Mouse (Mus musculus): ENCODE measurements at regions not wholly inside any gene's neighbourhood (a gene's known extent, or its start where the extent isn't known, plus 50 kb on each side); places are given as distances from the start of the nearest gene placed in this dataset.

DNA sequence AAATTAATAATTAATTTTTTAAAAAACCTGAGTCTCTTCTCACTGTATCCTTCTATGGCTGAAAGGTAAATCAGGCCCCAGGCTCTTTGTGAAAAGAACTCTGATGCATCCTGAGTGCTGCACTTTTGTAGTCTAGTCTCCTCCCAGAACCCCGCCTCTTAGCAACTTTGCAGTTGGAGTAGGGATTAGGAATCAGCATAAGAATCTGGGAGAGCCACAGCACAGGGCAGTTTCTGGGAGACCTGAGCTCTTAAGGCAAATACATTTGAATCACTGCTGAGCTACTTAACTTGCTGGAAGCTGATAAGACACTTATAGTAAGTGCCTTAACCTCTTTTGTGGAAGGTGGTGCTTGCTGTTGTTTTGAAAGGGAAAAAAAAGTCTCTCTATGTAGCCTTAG lies 146.1 kb upstream of the N6amt1 start:
- Histone ChIP-seq H3K36me3 (replicated peaks in 1 of 2; ENCODE audit: control insufficient read depth in 1 of 2, insufficient read depth in 1 of 2, low read length in 1 of 2) (no peaks in the 10 kb centered on the region), H3K9me3 (replicated peaks; ENCODE audit: low read length) (no peaks in the 10 kb centered on the region), H3K79me2 (replicated peaks; ENCODE audit: control insufficient read depth, extremely low read depth, insufficient read depth, poor library complexity, severe bottlenecking) (no peaks in the 10 kb centered on the region), H3K27me3 (replicated peaks) (no peaks in the 10 kb centered on the region), H3K9ac (ENCODE audit: insufficient read depth, low read depth) (no peak overlapping the region), H3K4me2 (ENCODE audit: insufficient read depth, low read depth, poor library complexity, severe bottlenecking) (no peak overlapping the region), H3K4me3 (replicated peaks in 1 of 3; ENCODE audit: low read depth in 2 of 3, low read length in 2 of 3, poor library complexity in 1 of 3) (no peak overlapping the region), H3K27ac (ENCODE audit: insufficient read depth, low read depth) (no peak overlapping the region), H3K4me1 (ENCODE audit: control insufficient read depth in 1 of 2, insufficient read depth in 2 of 2) (no peaks in the 10 kb centered on the region)
- TF ChIP-seq MYC (IDR thresholded peaks at IDR 0.05; ENCODE audit: low read depth, low read length) (no peak), NRF1 (IDR thresholded peaks at IDR 0.05; ENCODE audit: low read depth, low read length) (no peak), CHD1 (IDR thresholded peaks at IDR 0.05; ENCODE audit: low read depth, low read length) (no peak), MAZ (IDR thresholded peaks at IDR 0.05; ENCODE audit: low read depth, low read length) (no peak), RAD21 (IDR thresholded peaks at IDR 0.05; ENCODE audit: low read depth, low read length) (no peak), CHD2 (IDR thresholded peaks at IDR 0.05; ENCODE audit: low read length) (no peak), PAX5 (IDR thresholded peaks at IDR 0.05; ENCODE audit: low read length) (no peak), KAT2A (IDR thresholded peaks at IDR 0.05; ENCODE audit: insufficient replicate concordance, low read length) (no peak), POLR2A (IDR thresholded peaks at IDR 0.05; ENCODE audit: low read depth, low read length) (no peak), USF2 (conservative IDR thresholded peaks at IDR 0.05; ENCODE audit: low read depth, low read length) (no peak), MAX (IDR thresholded peaks at IDR 0.05; ENCODE audit: low read length) (no peak)
- dilution Hi-C loops (cut with MboI; ENCODE audit: extremely low pct_ligation_motif_present, extremely low pct_unique_long_range_greater_than_20kb, low sequenced_read_pairs), result no loop called here
- in situ Hi-C loops (cut with MboI; ENCODE audit: low pct_ligation_motif_present, low pct_unique_long_range_greater_than_20kb, low sequenced_read_pairs), result no loop called here
- no peak for DNase-seq (ENCODE audit: extremely low read depth)

DNA sequence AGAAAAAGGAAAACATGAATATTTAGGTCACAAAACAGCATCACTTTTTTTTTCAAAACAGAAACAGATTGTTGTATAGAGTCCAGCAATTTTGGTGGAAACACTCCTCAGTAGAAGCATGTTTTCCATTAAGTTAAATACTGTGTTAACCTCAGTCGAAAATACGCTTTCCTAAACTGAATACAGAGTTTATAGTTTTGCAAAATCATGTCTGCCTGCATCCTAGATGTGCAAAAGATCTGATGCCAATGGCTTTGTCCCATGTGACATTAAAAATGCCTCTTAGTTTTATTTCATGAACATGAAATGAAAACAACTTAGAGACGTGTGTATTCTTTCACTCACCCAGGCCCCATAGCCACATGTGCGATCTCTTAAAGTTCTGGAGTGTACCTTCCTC lies 163.5 kb upstream of the N6amt1 start:
- dilution Hi-C loops (cut with MboI; ENCODE audit: extremely low pct_ligation_motif_present, extremely low pct_unique_long_range_greater_than_20kb, low sequenced_read_pairs), result no loop called here
- H3K4me1 ChIP-seq (ENCODE audit: control insufficient read depth in 1 of 2, insufficient read depth in 2 of 2), result no peaks in the 10 kb centered on the region
- DNase-seq (ENCODE audit: extremely low read depth), result no peak
- no peaks in the 10 kb centered on the region for H3K36me3 ChIP-seq (replicated peaks in 1 of 2; ENCODE audit: control insufficient read depth in 1 of 2, insufficient read depth in 1 of 2, low read length in 1 of 2)
- H3K9me3 ChIP-seq (replicated peaks; ENCODE audit: low read length), result no peaks in the 10 kb centered on the region
- in situ Hi-C loops (cut with MboI; ENCODE audit: low pct_ligation_motif_present, low pct_unique_long_range_greater_than_20kb, low sequenced_read_pairs), result no loop called here
- no peaks in the 10 kb centered on the region for H3K79me2 ChIP-seq (replicated peaks; ENCODE audit: control insufficient read depth, extremely low read depth, insufficient read depth, poor library complexity, severe bottlenecking)
- H3K27ac ChIP-seq (ENCODE audit: insufficient read depth, low read depth), result no peak overlapping the region
- no peak for TF ChIP-seq USF1 (IDR thresholded peaks at IDR 0.05; ENCODE audit: low read depth, low read length)
- TF ChIP-seq CHD1 (IDR thresholded peaks at IDR 0.05; ENCODE audit: low read depth, low read length), result no peak
- TF ChIP-seq ETS1 (conservative IDR thresholded peaks at IDR 0.05; ENCODE audit: low read depth, low read length), result no peak
- no peak for TF ChIP-seq CTCF (conservative IDR thresholded peaks at IDR 0.05 in 1 of 2, IDR thresholded peaks at IDR 0.05 in 1 of 2; ENCODE audit: low read depth in 2 of 2, low read length in 2 of 2)
- TF ChIP-seq MEF2A (IDR thresholded peaks at IDR 0.05; ENCODE audit: borderline replicate concordance, low read depth, low read length), result no peak
- no peak for TF ChIP-seq JUND (conservative IDR thresholded peaks at IDR 0.05; ENCODE audit: low read depth, low read length)
- no peaks in the 10 kb centered on the region for H3K27me3 ChIP-seq (replicated peaks)
- H3K9ac ChIP-seq (ENCODE audit: insufficient read depth, low read depth), result no peak overlapping the region
- H3K4me2 ChIP-seq (ENCODE audit: insufficient read depth, low read depth, poor library complexity, severe bottlenecking), result no peak overlapping the region
- no peak overlapping the region for H3K4me3 ChIP-seq (replicated peaks in 1 of 3; ENCODE audit: low read depth in 2 of 3, low read length in 2 of 3, poor library complexity in 1 of 3)

DNA sequence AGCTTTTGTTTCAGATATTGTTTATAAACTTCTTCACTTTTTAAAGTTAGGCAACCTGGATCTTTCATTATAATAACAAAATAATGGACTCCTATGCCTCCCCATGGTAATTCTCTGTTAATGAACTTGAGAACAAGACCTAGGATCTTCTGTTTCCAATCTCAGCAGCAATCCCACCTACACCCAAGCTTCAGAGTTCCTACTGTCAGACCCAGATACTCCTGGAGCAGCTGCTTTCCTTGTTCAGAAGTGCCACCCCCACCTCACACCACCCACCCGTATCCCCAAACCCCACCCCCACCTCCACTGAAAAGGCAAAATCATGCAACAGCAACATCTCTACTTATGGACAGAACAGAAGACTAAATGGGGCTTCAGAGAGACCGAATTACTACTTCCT lies 165.2 kb upstream of the N6amt1 start:
- H3K27me3 ChIP-seq (replicated peaks), result no peaks in the 10 kb centered on the region
- no peaks in the 10 kb centered on the region for H3K9me3 ChIP-seq (replicated peaks; ENCODE audit: low read length)
- in situ Hi-C loops (cut with MboI; ENCODE audit: low pct_ligation_motif_present, low pct_unique_long_range_greater_than_20kb, low sequenced_read_pairs) (no loop called here), dilution Hi-C loops (cut with MboI; ENCODE audit: extremely low pct_ligation_motif_present, extremely low pct_unique_long_range_greater_than_20kb, low sequenced_read_pairs) (no loop called here)
- H3K4me2 ChIP-seq (ENCODE audit: insufficient read depth, low read depth, poor library complexity, severe bottlenecking), result no peak overlapping the region
- TF ChIP-seq ZKSCAN1 (IDR thresholded peaks at IDR 0.05; ENCODE audit: borderline replicate concordance, low read depth, low read length) (no peak), IRF4 (IDR thresholded peaks at IDR 0.05; ENCODE audit: low read depth, low read length) (no peak), PAX5 (IDR thresholded peaks at IDR 0.05; ENCODE audit: low read length) (no peak), ZNF384 (IDR thresholded peaks at IDR 0.05; ENCODE audit: low read depth, low read length) (no peak), TCF12 (IDR thresholded peaks at IDR 0.05; ENCODE audit: low read depth, low read length) (no peak)
- H3K36me3 ChIP-seq (replicated peaks in 1 of 2; ENCODE audit: control insufficient read depth in 1 of 2, insufficient read depth in 1 of 2, low read length in 1 of 2), result no peaks in the 10 kb centered on the region
- H3K4me3 ChIP-seq (replicated peaks in 1 of 3; ENCODE audit: low read depth in 2 of 3, low read length in 2 of 3, poor library complexity in 1 of 3), result no peak overlapping the region
- H3K9ac ChIP-seq (ENCODE audit: insufficient read depth, low read depth), result no peak overlapping the region
- H3K27ac ChIP-seq (ENCODE audit: insufficient read depth, low read depth), result no peak overlapping the region
- H3K79me2 ChIP-seq (replicated peaks; ENCODE audit: control insufficient read depth, extremely low read depth, insufficient read depth, poor library complexity, severe bottlenecking), result no peaks in the 10 kb centered on the region
- no peak for DNase-seq (ENCODE audit: extremely low read depth)
- 0 out of 4 replicates have a peak, but pooled peaks cover 0 to 2% of the 10 kb centered on the region in 2 experiments for H3K4me1 ChIP-seq (ENCODE audit: control insufficient read depth in 1 of 2, insufficient read depth in 2 of 2)

Measured in CH12.LX (cell line).